Mouse (Mus musculus) liver, embryonic 15.5 days (tissue): ENCODE data around the gene Fxyd1. TPM values are rescaled to one million over a fixed set of nuclear protein-coding genes. Genes with fewer than 3 reads are reported as not detected.
A peak's percentile ranks its signal among the peaks of the same experiment; 100 is the strongest.

Source experiments
- ATAC-seq: fragments of 200-750 bp; cut with Nextera tagmentation; 2 replicates; pipeline ENCODE4 v1.8.0; 2017; ENCODE audit warnings: moderate number of reproducible peaks, mild to moderate bottlenecking, moderate library complexity; ENCODE audit not compliant: insufficient read depth
- H3K27ac ChIP-seq: fragments of 300-500 bp; sonication (generic); replicated peaks from 2 replicates; pipeline ENCODE4 v1.5.1; 2015; ENCODE audit warnings: mild to moderate bottlenecking, inconsistent platforms
- H3K27me3 ChIP-seq: fragments of 300-500 bp; sonication (generic); 2 replicates; pipeline ENCODE4 v1.6.1; 2015; ENCODE audit warnings: mild to moderate bottlenecking, inconsistent platforms
- H3K36me3 ChIP-seq: fragments of 300-500 bp; sonication (generic); replicated peaks from 2 replicates; pipeline ENCODE4 v1.6.1; 2015; ENCODE audit warnings: moderate library complexity, mild to moderate bottlenecking, inconsistent platforms
- H3K4me1 ChIP-seq: fragments of 300-500 bp; sonication (generic); replicated peaks from 2 replicates; pipeline ENCODE4 v1.6.1; 2015; ENCODE audit warnings: inconsistent platforms
- H3K4me2 ChIP-seq: fragments of 300-500 bp; sonication (generic); 2 replicates; pipeline ENCODE4 v1.6.1; 2015; ENCODE audit warnings: moderate library complexity, mild to moderate bottlenecking, inconsistent platforms
- H3K4me3 ChIP-seq: fragments of 300-500 bp; sonication (generic); replicated peaks from 2 replicates; pipeline ENCODE4 v1.5.1; 2015; ENCODE audit warnings: mild to moderate bottlenecking, inconsistent platforms
- H3K9ac ChIP-seq: fragments of 300-500 bp; sonication (generic); 2 replicates; pipeline ENCODE4 v1.6.1; 2015; ENCODE audit warnings: moderate library complexity, mild to moderate bottlenecking, inconsistent platforms
- H3K9me3 ChIP-seq: fragments of 300-500 bp; sonication (generic); replicated peaks from 2 replicates; pipeline ENCODE4 v1.6.1; 2016; ENCODE audit warnings: inconsistent platforms
- WGBS: fragments of 180-500 bp; shearing (Covaris S2); methylation state at CpG from one replicate; pipeline ENCODE4 v1.1.7; 2015; ENCODE audit warnings: mixed read lengths; ENCODE audit not compliant: insufficient replicate concordance; 5-methylcytosine and 5-hydroxymethylcytosine counted together
- microRNA-seq: library from miRNA; unstranded; fragments of <30 nt; microRNA quantifications from one replicate; pipeline ENCODE4, GENCODE M21; 2016
- polyA plus RNA-seq: library from polyadenylated mRNA; unstranded; fragments of >200 nt; fragmentation: Nextera tagmentation; extraction: Ambion mirVana; gene quantifications from 2 replicates; pipeline ENCODE4 v1.2.1, GENCODE M21; 2015

The Fxyd1 gene
- polyA plus RNA-seq, 1 experiment from 2014 or later = 88.6 TPM

- Histone ChIP-seq H3K9me3 (no peaks in the 10 kb centered on the region), H3K4me3 (no peak overlapping the region), H3K36me3 (no peaks in the 10 kb centered on the region), H3K27ac (no peak overlapping the region), H3K9ac (no peak overlapping the region), H3K27me3 (no peaks in the 10 kb centered on the region), H3K4me2 (no peak overlapping the region), H3K4me1 (no peaks in the 10 kb centered on the region)
- no peak for ATAC-seq
- 54% methylated on average over 3 of the region's 3 CpGs for WGBS
Observed at GRCm38 (mm10) chr7:31008889-31009288, 48.1 kb downstream of the Fxyd1 start.

GRCm38 (mm10) chr7:31008175-31008574 is 48.8 kb downstream of the Fxyd1 start:
- no peaks in the 10 kb centered on the region for H3K4me1 ChIP-seq
- H3K9ac ChIP-seq = no peak overlapping the region
- no peak overlapping the region for H3K4me3 ChIP-seq
- no peak overlapping the region for H3K27ac ChIP-seq
- H3K27me3 ChIP-seq = no peaks in the 10 kb centered on the region
- H3K4me2 ChIP-seq = no peak overlapping the region
- ATAC-seq = peak; percentile 40; the same call in 1 of the 2 replicates
- no peaks in the 10 kb centered on the region for H3K9me3 ChIP-seq
- no peaks in the 10 kb centered on the region for H3K36me3 ChIP-seq
- WGBS = 0% methylated on average over 1 of the region's 1 CpGs

GRCm38 (mm10) chr7:31007775-31008174 is 49.2 kb downstream of the Fxyd1 start:
- Histone ChIP-seq H3K9me3 (no peaks in the 10 kb centered on the region), H3K4me3 (no peak overlapping the region), H3K27ac (no peak overlapping the region), H3K9ac (no peak overlapping the region), H3K36me3 (no peaks in the 10 kb centered on the region), H3K4me1 (no peaks in the 10 kb centered on the region), H3K27me3 (no peaks in the 10 kb centered on the region), H3K4me2 (no peak overlapping the region)
- no peak for ATAC-seq
- 27% methylated on average over 1 of the region's 1 CpGs for WGBS

GRCm38 (mm10) chr7:31002650-31003049 is 54.3 kb downstream of the Fxyd1 start:
- Histone ChIP-seq H3K27me3 (no peaks in the 10 kb centered on the region), H3K4me2 (no peak overlapping the region), H3K4me3 (no peak overlapping the region), H3K4me1 (0 out of 2 replicates have a peak, but pooled peaks cover 3% of the 10 kb centered on the region), H3K27ac (peak overlapping the region; percentile 46; the same call in 1 of the 2 replicates), H3K9me3 (no peaks in the 10 kb centered on the region), H3K36me3 (no peaks in the 10 kb centered on the region), H3K9ac (no peak overlapping the region)
- WGBS = 10% methylated on average over 8 of the region's 8 CpGs
- peak; percentile 63 for ATAC-seq

Small RNAs within 50 kb of the gene (microRNA-seq; reads per million reads assigned to microRNA genes)
- gene Mir7050 = not detected

Other genes starting within 250 kb of the Fxyd1 start
- gene Ffar2, start 233.4 kb downstream of the Fxyd1 start, polyA plus RNA-seq = 0.94 and 1.2 TPM in 2 replicates
- not detected in 2 replicates for gene Ffar3, start 201.0 kb downstream of the Fxyd1 start, polyA plus RNA-seq
- not detected in 2 replicates for gene Ffar1, start 195.6 kb downstream of the Fxyd1 start, polyA plus RNA-seq
- 0.81 and 0.86 TPM in 2 replicates for gene Cd22, start 176.9 kb downstream of the Fxyd1 start, polyA plus RNA-seq
- gene Mag, start 142.3 kb downstream of the Fxyd1 start, polyA plus RNA-seq = 0.32 and 0.39 TPM in 2 replicates
- not detected in 2 replicates for gene Hamp2, start 132.5 kb downstream of the Fxyd1 start, polyA plus RNA-seq
- gene Hamp, start 113.2 kb downstream of the Fxyd1 start, polyA plus RNA-seq = 22.2 and 25.5 TPM in 2 replicates
- 12.4 TPM in 2 replicates for gene Usf2, start 100.4 kb downstream of the Fxyd1 start, polyA plus RNA-seq
- gene Lsr, start 83.7 kb downstream of the Fxyd1 start, polyA plus RNA-seq = 28.1 and 31.2 TPM in 2 replicates
- gene Fam187b, start 83.4 kb downstream of the Fxyd1 start, polyA plus RNA-seq = 2.4 and 3.4 TPM in 2 replicates
- 19.8 and 22.4 TPM in 2 replicates for gene Fxyd5, start 14.7 kb downstream of the Fxyd1 start, polyA plus RNA-seq
- 0.17 and 0.26 TPM in 2 replicates for gene Fxyd7, start 5.7 kb downstream of the Fxyd1 start, polyA plus RNA-seq
- 0.03 TPM in 1 of 2 replicates, not detected in the other for gene Lgi4, start 2.1 kb upstream of the Fxyd1 start, polyA plus RNA-seq
- gene Fxyd3, start 19.5 kb upstream of the Fxyd1 start, polyA plus RNA-seq = 0.35 and 0.92 TPM in 2 replicates
- 98.6 and 145 TPM in 2 replicates for gene Hpn, start 58.1 kb upstream of the Fxyd1 start, polyA plus RNA-seq
- gene Scn1b, start 69.8 kb upstream of the Fxyd1 start, polyA plus RNA-seq = 1.0 and 1.2 TPM in 2 replicates
- gene Gramd1a, start 98.7 kb upstream of the Fxyd1 start, polyA plus RNA-seq = 11.9 and 14.3 TPM in 2 replicates
- not detected in 2 replicates for gene Scgb2b2, start 233.3 kb upstream of the Fxyd1 start, polyA plus RNA-seq
- not detected in 2 replicates for gene Scgb1b2, start 234.6 kb upstream of the Fxyd1 start, polyA plus RNA-seq